Mouse (Mus musculus) MEL (cell line): ENCODE results near the gene Klhl31.

Experiments used
- CTCF ChIP-seq, 3 experiments: IDR thresholded peaks in 2 of 3; conservative IDR thresholded peaks in 1 of 3; 2 replicates each; pipeline ENCODE4 v1.5.1; 2011 to 2012; ENCODE audit warnings: low read length in 3 of 3, low read depth in 2 of 3, mild to moderate bottlenecking in 2 of 3, improper control_type of control experiment in 1 of 3, inconsistent platforms in 1 of 3, mixed read lengths in 1 of 3, moderate library complexity in 1 of 3; ENCODE audit not compliant: control insufficient read depth in 1 of 3, insufficient read depth in 1 of 3, poor library complexity in 1 of 3, severe bottlenecking in 1 of 3
- EP300 ChIP-seq, 2 experiments: IDR thresholded peaks; 2 replicates each; pipeline ENCODE4 v1.6.1; 2011; ENCODE audit warnings: improper control_type of control experiment in 2 of 2, low read length in 2 of 2, low read depth in 1 of 2, mild to moderate bottlenecking in 1 of 2
- GATA1 ChIP-seq: IDR thresholded peaks from 2 replicates; pipeline ENCODE4 v1.6.1; 2011; ENCODE audit warnings: low read depth, low read length, improper control_type of control experiment
- KAT2A ChIP-seq: conservative IDR thresholded peaks from 2 replicates; pipeline ENCODE4 v1.6.1; 2012; ENCODE audit warnings: low read depth, low read length, improper control_type of control experiment, inconsistent platforms
- MAX ChIP-seq: IDR thresholded peaks from 2 replicates; pipeline ENCODE4 v1.6.1; 2011; ENCODE audit warnings: low read length, improper control_type of control experiment
- MYB ChIP-seq: IDR thresholded peaks from 2 replicates; pipeline ENCODE4 v1.6.1; 2011; ENCODE audit warnings: mild to moderate bottlenecking, low read depth, low read length, improper control_type of control experiment
- POLR2A ChIP-seq, 2 experiments: IDR thresholded peaks; 2 replicates each; pipeline ENCODE4 v1.6.1; 2011 to 2012; ENCODE audit warnings: low read length in 2 of 2, mild to moderate bottlenecking in 2 of 2, control low read depth in 1 of 2, improper control_type of control experiment in 1 of 2, low read depth in 1 of 2, moderate library complexity in 1 of 2; ENCODE audit not compliant: control insufficient read depth in 1 of 2, insufficient read depth in 1 of 2, poor library complexity in 1 of 2
- SMC3 ChIP-seq: IDR thresholded peaks from 2 replicates; pipeline ENCODE4 v1.6.1; 2011; ENCODE audit warnings: low read depth, low read length, improper control_type of control experiment
- TCF12 ChIP-seq: IDR thresholded peaks from 2 replicates; pipeline ENCODE4 v1.6.1; 2014; ENCODE audit warnings: low read depth, mild to moderate bottlenecking, inconsistent platforms, low read length, improper control_type of control experiment, moderate library complexity
- UBTF ChIP-seq: IDR thresholded peaks from 2 replicates; pipeline ENCODE4 v1.6.1; 2012; ENCODE audit warnings: low read depth, mild to moderate bottlenecking, inconsistent platforms, low read length, improper control_type of control experiment, moderate library complexity, borderline replicate concordance; ENCODE audit not compliant: insufficient read depth
- USF2 ChIP-seq, 2 experiments: IDR thresholded peaks; 2 replicates each; pipeline ENCODE4 v1.6.1; 2011 to 2012; ENCODE audit warnings: improper control_type of control experiment in 2 of 2, low read length in 2 of 2, borderline replicate concordance in 1 of 2, inconsistent platforms in 1 of 2, low read depth in 1 of 2, mild to moderate bottlenecking in 1 of 2; ENCODE audit not compliant: insufficient read depth in 1 of 2
- ZC3H11A ChIP-seq: IDR thresholded peaks from 2 replicates; pipeline ENCODE4 v1.6.1; 2012; ENCODE audit warnings: low read depth, mild to moderate bottlenecking, inconsistent platforms, low read length, improper control_type of control experiment
- ZKSCAN1 ChIP-seq: IDR thresholded peaks from 2 replicates; pipeline ENCODE4 v1.6.1; 2012; ENCODE audit warnings: low read depth, mild to moderate bottlenecking, inconsistent platforms, low read length, improper control_type of control experiment, moderate library complexity
- ZNF384 ChIP-seq: IDR thresholded peaks from 2 replicates; pipeline ENCODE4 v1.6.1; 2012; ENCODE audit warnings: low read depth, mild to moderate bottlenecking, inconsistent platforms, low read length, improper control_type of control experiment

- TF ChIP-seq CTCF (IDR thresholded peaks at IDR 0.05 in 2 of 3, conservative IDR thresholded peaks at IDR 0.05 in 1 of 3; ENCODE audit: control insufficient read depth in 1 of 3, insufficient read depth in 1 of 3, low read depth in 2 of 3, low read length in 3 of 3, poor library complexity in 1 of 3, severe bottlenecking in 1 of 3) (no peak), ZKSCAN1 (no peak), MAX (no peak), SMC3 (no peak), ZC3H11A (no peak), UBTF (no peak), EP300 (IDR thresholded peaks at IDR 0.05; ENCODE audit: low read depth in 1 of 2, low read length in 2 of 2) (no peak), USF2 (IDR thresholded peaks at IDR 0.05; ENCODE audit: borderline replicate concordance in 1 of 2, insufficient read depth in 1 of 2, low read depth in 1 of 2, low read length in 2 of 2) (no peak), ZNF384 (no peak), MYB (no peak), KAT2A (no peak), GATA1 (no peak), POLR2A (IDR thresholded peaks at IDR 0.05; ENCODE audit: control insufficient read depth in 1 of 2, insufficient read depth in 1 of 2, low read depth in 1 of 2, low read length in 2 of 2, poor library complexity in 1 of 2) (no peak), TCF12 (no peak)
Measured at GRCm38 (mm10) chr9:77618392-77618791, 17.9 kb upstream of the Klhl31 start.
